Mouse (Mus musculus) CH12.LX (cell line): Measurements from ENCODE around the gene Zfyve21. TPM values are rescaled to one million over a fixed set of nuclear protein-coding genes. Genes with fewer than 3 reads are reported as not detected.

Experiments used
- DNase-seq: peaks from one replicate; pipeline ENCODE4 v3.0.0-alpha.2; 2013; ENCODE audit errors: extremely low read depth
- H3K27ac ChIP-seq: 2 replicates; pipeline ENCODE4 v1.5.1; 2012; ENCODE audit warnings: low read depth, mild to moderate bottlenecking, control low read depth, moderate library complexity; ENCODE audit not compliant: insufficient read depth
- H3K27me3 ChIP-seq: replicated peaks from 2 replicates; pipeline ENCODE3; 2012; ENCODE audit warnings: inconsistent platforms
- H3K36me3 ChIP-seq, 2 experiments: replicated peaks in 1 of 2; 2 replicates each; pipeline versions ENCODE3 to v1.6.1; 2012; ENCODE audit warnings: inconsistent platforms in 1 of 2, low read length in 1 of 2, mild to moderate bottlenecking in 1 of 2, mixed read lengths in 1 of 2, moderate library complexity in 1 of 2; ENCODE audit not compliant: control insufficient read depth in 1 of 2, insufficient read depth in 1 of 2
- H3K4me1 ChIP-seq, 2 experiments: 2 replicates each; pipeline ENCODE4 v1.6.1; 2012; ENCODE audit warnings: inconsistent platforms in 1 of 2, moderate library complexity in 1 of 2; ENCODE audit not compliant: insufficient read depth in 2 of 2, control insufficient read depth in 1 of 2
- H3K4me2 ChIP-seq: 2 replicates; pipeline ENCODE4 v1.6.1; 2012; ENCODE audit warnings: low read depth, mild to moderate bottlenecking, control low read depth; ENCODE audit not compliant: poor library complexity, insufficient read depth, severe bottlenecking
- H3K4me3 ChIP-seq, 3 experiments: fragments of 150-350 bp in 1 of 3; sonication (generic) in 1 of 3; replicated peaks in 1 of 3; 2 replicates each; pipeline versions ENCODE3 to v1.5.1; 2011 to 2012; ENCODE audit warnings: low read depth in 2 of 3, low read length in 2 of 3, mild to moderate bottlenecking in 2 of 3, moderate library complexity in 2 of 3, control low read depth in 1 of 3, improper control_type of control experiment in 1 of 3, inconsistent platforms in 1 of 3, mixed read lengths in 1 of 3; ENCODE audit not compliant: poor library complexity in 1 of 3
- H3K79me2 ChIP-seq: replicated peaks from 2 replicates; pipeline ENCODE4 v1.6.1; 2012; ENCODE audit warnings: mild to moderate bottlenecking, moderate library complexity; ENCODE audit not compliant: control insufficient read depth, poor library complexity, insufficient read depth, severe bottlenecking; ENCODE audit errors: extremely low read depth
- H3K9ac ChIP-seq: 2 replicates; pipeline ENCODE4 v1.6.1; 2012; ENCODE audit warnings: low read depth, mild to moderate bottlenecking, control low read depth, moderate library complexity; ENCODE audit not compliant: insufficient read depth
- H3K9me3 ChIP-seq: replicated peaks from 2 replicates; pipeline ENCODE3; 2012; ENCODE audit warnings: low read length, inconsistent platforms, mixed read lengths
- ELF1 ChIP-seq: IDR thresholded peaks from 2 replicates; pipeline ENCODE4 v1.6.1; 2014; ENCODE audit warnings: low read depth, mild to moderate bottlenecking, inconsistent platforms, low read length, improper control_type of control experiment
- HCFC1 ChIP-seq: IDR thresholded peaks from 2 replicates; pipeline ENCODE4 v1.6.1; 2012; ENCODE audit warnings: low read depth, mild to moderate bottlenecking, inconsistent platforms, low read length, improper control_type of control experiment
- IRF4 ChIP-seq: IDR thresholded peaks from 2 replicates; pipeline ENCODE4 v1.6.1; 2014; ENCODE audit warnings: low read depth, mild to moderate bottlenecking, inconsistent platforms, low read length, improper control_type of control experiment
- KAT2A ChIP-seq: IDR thresholded peaks from 2 replicates; pipeline ENCODE4 v1.6.1; 2012; ENCODE audit warnings: low read length, improper control_type of control experiment, inconsistent platforms; ENCODE audit not compliant: insufficient replicate concordance
- MAFK ChIP-seq: IDR thresholded peaks from 2 replicates; pipeline ENCODE4 v1.6.1; 2011; ENCODE audit warnings: low read length, improper control_type of control experiment; ENCODE audit not compliant: insufficient replicate concordance
- MAX ChIP-seq: IDR thresholded peaks from 2 replicates; pipeline ENCODE4 v1.6.1; 2011; ENCODE audit warnings: low read length, improper control_type of control experiment
- MAZ ChIP-seq: IDR thresholded peaks from 2 replicates; pipeline ENCODE4 v1.6.1; 2012; ENCODE audit warnings: low read depth, mild to moderate bottlenecking, inconsistent platforms, low read length, improper control_type of control experiment, moderate library complexity
- MEF2A ChIP-seq: IDR thresholded peaks from 2 replicates; pipeline ENCODE4 v1.6.1; 2014; ENCODE audit warnings: low read depth, mild to moderate bottlenecking, inconsistent platforms, low read length, improper control_type of control experiment, borderline replicate concordance
- POLR2A ChIP-seq: IDR thresholded peaks from 2 replicates; pipeline ENCODE4 v1.6.1; 2011; ENCODE audit warnings: low read depth, mild to moderate bottlenecking, improper control_type of control experiment, low read length
- RCOR1 ChIP-seq: conservative IDR thresholded peaks from 2 replicates; pipeline ENCODE4 v1.6.1; 2012; ENCODE audit warnings: low read depth, mild to moderate bottlenecking, inconsistent platforms, low read length, improper control_type of control experiment
- TBP ChIP-seq: conservative IDR thresholded peaks from 2 replicates; pipeline ENCODE4 v1.6.1; 2011; ENCODE audit warnings: low read depth, low read length, improper control_type of control experiment
- USF2 ChIP-seq: conservative IDR thresholded peaks from 2 replicates; pipeline ENCODE4 v1.6.1; 2011; ENCODE audit warnings: low read depth, low read length, improper control_type of control experiment
- dilution Hi-C: fragments of 300-500 bp; cut with MboI; formaldehyde crosslinking; loops from 2 replicates; pipeline ENCODE4 v1.14.3; 2020; ENCODE audit warnings: low sequenced_read_pairs; ENCODE audit not compliant: extremely low pct_unique_long_range_greater_than_20kb, extremely low pct_ligation_motif_present
- in situ Hi-C: fragments of 300-500 bp; cut with MboI; formaldehyde crosslinking; loops from 3 replicates; pipeline ENCODE4 v1.14.3; 2019; ENCODE audit warnings: low sequenced_read_pairs, low pct_ligation_motif_present, low pct_unique_long_range_greater_than_20kb, mixed read lengths
- polyA plus RNA-seq: library from polyadenylated mRNA; unstranded; fragments of >175 nt; gene quantifications from 2 replicates; pipeline ENCODE4 v1.2.1, GENCODE M21; 2012; ENCODE audit warnings: low read depth; ENCODE audit not compliant: insufficient read length
- total RNA-seq, 2 experiments: library from RNA; depleted of rRNA; stranded (reverse); fragments of 300-350 nt in 1 of 2; fragments of >200 nt in 1 of 2; gene quantifications; 2 replicates each; pipeline ENCODE4 v1.2.3; 2012 to 2014

Zfyve21 gene
- total and polyA plus RNA-seq, 3 experiments = 4.1 to 8.4 (median 7.6) TPM

DNA sequence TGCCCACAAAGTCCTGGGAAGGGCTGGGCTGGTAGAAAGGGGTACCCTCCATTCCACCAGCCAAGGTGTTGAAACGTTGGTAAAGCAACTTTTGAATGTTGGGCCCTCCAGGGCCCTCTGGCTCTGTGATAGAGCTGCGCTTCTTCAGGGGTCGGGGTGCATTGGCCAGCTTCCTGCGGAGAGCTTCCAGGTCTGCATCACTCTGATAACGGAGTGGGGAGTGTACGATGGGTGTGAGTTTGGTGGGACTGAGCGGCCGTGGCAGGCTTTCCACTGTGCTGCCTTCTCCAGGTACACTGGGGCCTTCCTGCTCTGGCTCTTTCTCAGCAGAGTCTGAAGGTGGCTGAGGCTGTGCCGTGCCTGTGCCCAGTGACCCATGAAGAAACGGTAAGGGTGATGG, 19.5 kb downstream of the Zfyve21 start:
- dilution Hi-C loops = no loop called here
- Histone ChIP-seq H3K9me3 (no peaks in the 10 kb centered on the region), H3K27me3 (no peaks in the 10 kb centered on the region), H3K4me1 (peaks cover 13 to 48% of the 10 kb centered on the region in 2 experiments), H3K9ac (no peak overlapping the region), H3K4me3 (no peak overlapping the region), H3K4me2 (no peak overlapping the region), H3K27ac (no peak overlapping the region), H3K36me3 (peaks cover 3 to 62% of the 10 kb centered on the region in 2 experiments), H3K79me2 (no peaks in the 10 kb centered on the region)
- in situ Hi-C loops = no loop called here
- no peak for DNase-seq
- TF ChIP-seq ELF1 = no peak
- no peak for TF ChIP-seq USF2
- TF ChIP-seq KAT2A = no peak
- no peak for TF ChIP-seq RCOR1
- TF ChIP-seq MEF2A = no peak
- no peak for TF ChIP-seq MAZ
- TF ChIP-seq HCFC1 = no peak
- TF ChIP-seq MAX = no peak
- no peak for TF ChIP-seq POLR2A
- no peak for TF ChIP-seq TBP

DNA sequence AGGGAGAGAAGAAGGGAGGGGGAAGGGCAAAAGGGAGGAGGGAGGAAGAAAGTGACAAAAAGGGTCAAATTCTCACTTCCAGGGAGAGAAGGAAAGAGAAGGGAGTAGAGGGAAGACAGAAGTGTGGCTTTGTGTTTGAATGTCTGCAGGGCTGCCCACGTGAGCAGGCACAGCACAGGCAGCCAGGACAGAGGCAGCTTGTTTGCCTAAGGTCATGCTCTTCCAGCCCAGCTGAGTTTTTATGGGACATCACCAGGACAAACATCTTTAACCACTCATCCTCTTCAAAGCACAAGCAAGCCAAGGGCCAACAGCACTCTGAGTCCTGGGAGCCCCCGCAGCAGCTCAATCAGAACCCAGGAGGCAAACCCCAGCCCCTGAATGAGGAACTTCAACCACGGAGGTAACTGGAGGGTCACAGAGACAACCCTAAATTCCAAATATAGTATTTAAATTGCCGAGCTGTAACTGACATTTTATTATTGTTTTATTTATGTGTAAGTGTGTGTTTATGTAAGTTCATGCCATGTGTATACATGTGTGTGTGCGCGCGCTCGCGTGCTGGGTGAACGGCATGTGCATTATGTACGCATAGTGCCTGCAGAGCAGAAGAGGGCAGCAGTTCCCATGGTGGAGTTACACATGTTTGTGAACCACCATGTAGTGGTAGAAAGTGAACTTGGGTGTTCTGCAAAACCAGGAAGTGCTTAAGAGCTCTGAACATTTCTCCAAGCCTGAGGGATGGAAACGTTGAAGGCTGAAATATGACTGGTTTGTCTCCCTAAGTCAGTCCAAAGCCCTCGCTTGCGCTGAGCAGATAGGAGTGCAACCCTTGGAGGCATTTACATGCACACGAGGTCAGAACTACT, 28.8 kb downstream of the Zfyve21 start:
- Histone ChIP-seq H3K9me3 (no peaks in the 10 kb centered on the region), H3K79me2 (no peaks in the 10 kb centered on the region), H3K9ac (no peak overlapping the region), H3K4me2 (no peak overlapping the region), H3K27me3 (no peaks in the 10 kb centered on the region), H3K4me3 (no peak overlapping the region), H3K36me3 (peaks cover 0 to 7% of the 10 kb centered on the region in 2 experiments), H3K27ac (no peak overlapping the region), H3K4me1 (peaks cover 7 to 18% of the 10 kb centered on the region in 2 experiments)
- dilution Hi-C loops = no loop called here
- in situ Hi-C loops = no loop called here
- TF ChIP-seq HCFC1 (no peak), ELF1 (peak; percentile 63)
- peak; percentile 12 for DNase-seq

DNA sequence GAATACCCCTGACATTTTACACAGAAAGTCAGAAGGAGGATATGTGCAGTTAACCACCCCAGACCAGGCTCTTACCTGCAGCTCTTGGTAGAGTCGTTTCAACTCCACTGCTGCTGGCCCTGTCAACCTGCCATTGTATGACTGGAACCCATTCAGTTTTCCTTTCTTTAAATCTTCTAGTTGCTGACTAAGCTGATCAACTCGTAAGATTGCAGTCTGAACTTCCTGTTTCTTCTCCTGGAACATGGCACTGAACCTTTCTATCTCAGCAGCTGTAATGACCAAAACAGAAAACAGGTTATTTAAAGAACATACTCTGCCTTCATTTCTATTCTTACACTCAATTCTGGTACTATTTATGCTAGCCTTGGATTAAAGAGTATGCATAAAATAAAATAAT, 29.5 kb downstream of the Zfyve21 start:
- Histone ChIP-seq H3K36me3 (peaks cover 0 to 3% of the 10 kb centered on the region in 2 experiments), H3K79me2 (no peaks in the 10 kb centered on the region)
- peak; percentile 54; the same call in 1 of the 2 replicates for TF ChIP-seq MAFK
- no peak for TF ChIP-seq IRF4
- TF ChIP-seq, all 38 proteins: peak for 1
- DNase-seq = peak; percentile 22
- Histone ChIP-seq H3K9me3 (no peaks in the 10 kb centered on the region), H3K9ac (no peak overlapping the region), H3K4me1 (peaks cover 7 to 18% of the 10 kb centered on the region in 2 experiments), H3K27ac (no peak overlapping the region), H3K4me3 (no peak overlapping the region), H3K4me2 (no peak overlapping the region), H3K27me3 (no peaks in the 10 kb centered on the region)
- dilution Hi-C loops (no loop called here), in situ Hi-C loops (no loop called here)
